Mouse (Mus musculus) small intestine, adult 10 weeks (tissue): ENCODE data around the gene Rbm17. TPM values are rescaled to one million over a fixed set of nuclear protein-coding genes. Genes with fewer than 3 reads are reported as not detected.

Experiments used
- polyA plus RNA-seq: library from polyadenylated mRNA; stranded (reverse); fragments of 350-450 nt; fragmentation: Illumina TruSeq; extraction: RNeasy Lipid Tissue Mini Kit (QIAGEN cat#74804); gene quantifications from one replicate; pipeline ENCODE4 v1.2.3, GENCODE M21; 2014; ENCODE audit warnings: low replicate concordance

The Rbm17 gene
- 165 TPM for polyA plus RNA-seq

GRCm38 (mm10) chr2:11604053-11604452 lies at the start of gene Rbm17:
Gene Rbm17, minus strand, starts transcription at chr2:11604153.

GRCm38 (mm10) chr2:11642451-11642941 lies 38.5 kb upstream of the Rbm17 start, which contains the start of gene Il2ra:
Gene Il2ra, plus strand, starts transcription at chr2:11642807.

DNA sequence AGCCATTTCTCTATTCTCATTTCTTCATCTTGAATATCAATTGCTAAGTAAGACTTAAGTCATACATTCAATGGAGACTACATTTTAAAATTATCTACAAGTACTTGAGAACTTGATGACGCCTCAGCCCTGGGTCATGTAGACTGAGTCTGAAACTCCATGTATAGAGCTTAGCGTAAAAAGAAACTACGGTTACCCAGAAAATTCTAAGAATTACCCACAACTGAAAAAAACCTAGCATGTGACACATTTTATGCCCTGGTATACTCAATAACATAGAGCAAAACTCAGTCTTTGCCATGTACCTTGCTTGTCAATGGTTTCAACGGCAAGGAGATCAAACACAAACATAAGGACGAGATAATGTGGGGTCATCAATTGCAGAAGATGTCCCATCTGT lies 21.9 kb upstream of the Rbm17 start, which contains the start of gene Gm17490:
TSS of gene Gm17490 (minus strand) at position 375 of the 400 bp plus-strand sequence.

GRCm38 (mm10) chr2:11553471-11554400 lies 50.2 kb downstream of the Rbm17 start, which contains the start of gene Pfkfb3:
Gene Pfkfb3, minus strand, starts transcription at chr2:11554077.

Other genes starting within 250 kb of the Rbm17 start
- 24.0 TPM for gene Pfkfb3, start 50.1 kb downstream of the Rbm17 start, polyA plus RNA-seq
- not detected for gene Gm17490, start 22.1 kb upstream of the Rbm17 start, polyA plus RNA-seq
- gene Il2ra, start 38.7 kb upstream of the Rbm17 start, polyA plus RNA-seq: 0.52 TPM
- gene Il15ra, start 101.1 kb upstream of the Rbm17 start, polyA plus RNA-seq: 22.3 TPM
- gene Fbh1, start 173.4 kb upstream of the Rbm17 start, polyA plus RNA-seq: 66.4 TPM
- 19.3 TPM for gene Ankrd16, start 173.7 kb upstream of the Rbm17 start, polyA plus RNA-seq